In genomic region chr9:56418738-56419239, GRCm38 (mm10) we compare ENCODE assay signal across 8 mouse cellular contexts. TPM values are rescaled to one million over a fixed set of nuclear protein-coding genes. Genes with fewer than 3 reads are reported as not detected.
DNase-seq lines count a peak whose midpoint lies in the region; ATAC-seq and TF ChIP-seq lines count a peak whose summit lies in the region.

No protein-coding gene starts in this region.

- peak; percentile 96 for DNase-seq in brain, embryonic 14.5 days (ENCODE audit: low read depth)
- peak; percentile 69 for DNase-seq in fibroblast of lung, adult 2 months (ENCODE audit: low read depth)
- peak; percentile 89 to 91 for DNase-seq in heart, postnatal 10 days
- peak; percentile 82 for DNase-seq in layer of hippocampus, adult 11-12 months (ENCODE audit: low spot score)
- DNase-seq in liver, postnatal 0 days: peak; percentile 83
- DNase-seq in thymus, adult 18-20 months: peak; percentile 81 to 93

- H3K27ac ChIP-seq in liver, postnatal 0 days (ENCODE audit: low read depth): peak overlapping the region; percentile 85
- peak overlapping the region; percentile 97 for H3K27ac ChIP-seq in neural tube, embryonic 13.5 days (replicated peaks)

- ATAC-seq in CD4-positive, CD25-positive, alpha-beta regulatory T cell, adult 4 months: peak; percentile 65
- peak; percentile 28 for ATAC-seq in liver, postnatal 0 days
- ATAC-seq in neural tube, embryonic 13.5 days (ENCODE audit: low read depth): peak; percentile 54

- H3K9ac ChIP-seq in liver, postnatal 0 days (replicated peaks): peak overlapping the region; percentile 67
- peak overlapping the region; percentile 79 for H3K9ac ChIP-seq in neural tube, embryonic 13.5 days

- no peak for TF ChIP-seq CTCF in brain, embryonic 14.5 days (IDR thresholded peaks at IDR 0.05; ENCODE audit: borderline replicate concordance, extremely low read depth, insufficient read depth, insufficient read length)
- no peak for TF ChIP-seq CTCF in liver, postnatal 0 days (IDR thresholded peaks at IDR 0.05; ENCODE audit: low read depth)

- H3K4me1 ChIP-seq in liver, postnatal 0 days (ENCODE audit: insufficient read depth): peaks cover 9% of the 10 kb centered on the region; the same call in 1 of the 2 replicates
- peaks cover 64% of the 10 kb centered on the region for H3K4me1 ChIP-seq in neural tube, embryonic 13.5 days (replicated peaks)

- TF ChIP-seq EP300 in liver, postnatal 0 days (IDR thresholded peaks at IDR 0.05; ENCODE audit: low read depth): no peak

- peak overlapping the region; percentile 96 for H3K4me2 ChIP-seq in liver, postnatal 0 days (ENCODE audit: low read depth, low read length)
- H3K4me2 ChIP-seq in neural tube, embryonic 13.5 days: peak overlapping the region; percentile 78

- H3K27me3 ChIP-seq in liver, postnatal 0 days (ENCODE audit: insufficient read depth, low read length): no peaks in the 10 kb centered on the region
- H3K27me3 ChIP-seq in neural tube, embryonic 13.5 days: no peaks in the 10 kb centered on the region

- WGBS in liver, postnatal 0 days (ENCODE audit: insufficient replicate concordance): 0% methylated on average over 11 of the region's 11 CpGs
- under 1% methylated on average over 11 of the region's 11 CpGs for WGBS in neural tube, embryonic 13.5 days

- intact Hi-C loops in heart, postnatal 10 days (cut with DNase I): loop anchor here (2.0 to 10.0 kb wide), 3 partner anchors 46 to 206 kb away; no protein-coding TSS in a partner anchor

- no peaks in the 10 kb centered on the region for H3K9me3 ChIP-seq in liver, postnatal 0 days (ENCODE audit: low read length)
- no peaks in the 10 kb centered on the region for H3K9me3 ChIP-seq in neural tube, embryonic 13.5 days

- H3K36me3 ChIP-seq in liver, postnatal 0 days (replicated peaks; ENCODE audit: insufficient read depth, low read length): peaks cover 3% of the 10 kb centered on the region; the same call in 1 of the 2 replicates
- H3K36me3 ChIP-seq in neural tube, embryonic 13.5 days: no peaks in the 10 kb centered on the region

- H3K4me3 ChIP-seq in liver, postnatal 0 days (ENCODE audit: low read depth, low read length): peak overlapping the region; percentile 79
- H3K4me3 ChIP-seq in neural tube, embryonic 13.5 days: peak overlapping the region; percentile 69

- peak; percentile 50; the same call in 1 of the 2 replicates for TF ChIP-seq POLR2A in brain, embryonic 14.5 days (IDR thresholded peaks at IDR 0.05; ENCODE audit: borderline replicate concordance, extremely low read depth, insufficient read depth, insufficient read length, poor library complexity, severe bottlenecking)

RNA-seq across cellular contexts. Expression of gene Hmg20a, which starts 0.4 kb away (rescaled TPM):
- 10 to 100 TPM; 57.1 to 75.0 TPM for polyA plus RNA-seq in CD4-positive, CD25-positive, alpha-beta regulatory T cell, adult 4 months (2017; shearing (Covaris generic))
- 84.9 and 96.5 TPM in 2 replicates for polyA plus RNA-seq in brain, embryonic 14.5 days (2012; rRNA removed)
- 10 to 100 TPM; 32.9 to 36.3 TPM for total RNA-seq in heart, postnatal 10 days (2021)
- polyA plus RNA-seq in liver, postnatal 0 days (2015; fragmentation: Nextera tagmentation; extraction: Ambion mirVana): 8.2 and 8.3 TPM in 2 replicates
- polyA plus RNA-seq in neural tube, embryonic 13.5 days (2015; fragmentation: Nextera tagmentation; extraction: Ambion mirVana): 80.4 and 85.6 TPM in 2 replicates

RNA-seq across cellular contexts. Expression of gene Peak1, which starts 0.9 kb away (rescaled TPM):
- polyA plus RNA-seq in CD4-positive, CD25-positive, alpha-beta regulatory T cell, adult 4 months (2017; shearing (Covaris generic)): 10 to 100 TPM; 17.6 to 18.4 TPM
- polyA plus RNA-seq in brain, embryonic 14.5 days (2012; rRNA removed): 3.4 and 6.3 TPM in 2 replicates
- total RNA-seq in heart, postnatal 10 days (2021): 10 to 100 TPM; 44.6 to 53.4 TPM
- 2.3 and 2.6 TPM in 2 replicates for polyA plus RNA-seq in liver, postnatal 0 days (2015; fragmentation: Nextera tagmentation; extraction: Ambion mirVana)
- polyA plus RNA-seq in neural tube, embryonic 13.5 days (2015; fragmentation: Nextera tagmentation; extraction: Ambion mirVana): 6.9 and 7.0 TPM in 2 replicates

Comparison
In these comparisons a context has a peak if more than half of its experiments do, and no peak if none do; other contexts are left out.
1. Peak in every context shown above with its lines: DNase-seq, ATAC-seq, H3K4me3 ChIP-seq and H3K27ac ChIP-seq.